Mouse (Mus musculus): ENCODE measurements around the gene Gm17545.

Gm17545 gene

DNA sequence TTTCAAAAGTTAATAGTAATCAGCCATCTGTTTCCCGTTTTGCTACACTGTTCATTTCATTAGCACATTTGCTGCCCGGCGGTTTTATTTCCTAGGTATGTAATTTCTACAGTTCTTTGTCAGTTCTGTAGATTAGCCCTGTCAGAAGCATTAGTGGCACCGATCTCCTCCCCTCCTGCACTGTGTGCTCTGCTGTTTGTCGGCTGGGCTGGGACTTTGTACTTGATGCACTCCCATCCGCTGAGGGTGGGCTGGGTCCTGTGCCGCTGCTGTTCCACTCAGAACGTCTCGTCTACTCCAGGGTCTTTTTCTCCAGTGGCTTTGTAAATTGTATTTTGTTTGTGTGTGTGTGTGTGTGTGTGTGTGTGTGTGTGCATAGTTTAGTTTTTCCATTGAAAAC, 34.9 kb downstream of the Gm17545 start:
- DNase-seq (ENCODE audit: low read depth, low spot score) = no peak

DNA sequence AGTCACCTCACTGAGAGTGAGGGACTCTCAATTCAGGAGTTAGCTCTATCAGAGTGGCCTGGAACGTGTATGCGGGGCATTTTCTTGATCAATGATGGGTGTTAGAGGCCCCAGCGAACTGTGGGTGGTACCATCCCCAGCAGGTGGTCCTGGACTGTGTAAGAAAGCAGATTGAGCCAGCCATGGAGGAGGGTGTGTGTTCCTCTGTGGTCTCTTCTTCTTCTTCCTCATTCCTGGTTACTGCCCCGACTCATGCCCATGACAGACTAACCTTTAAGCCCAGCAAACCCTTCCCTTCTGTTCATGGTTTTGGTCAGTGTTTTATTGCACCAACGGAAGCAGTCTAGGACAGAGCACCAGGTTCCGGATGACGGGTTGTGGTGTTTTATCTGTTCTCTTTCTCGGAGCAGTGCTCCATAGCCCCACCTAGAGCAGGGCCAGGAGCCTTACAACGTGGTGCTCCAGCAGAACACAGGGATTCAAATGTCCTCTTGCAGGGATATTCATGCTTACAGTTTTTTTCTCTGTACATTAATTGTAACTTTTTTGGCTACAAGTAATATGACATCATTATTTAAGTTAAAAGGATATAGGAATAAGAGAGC, 40.2 kb downstream of the Gm17545 start:
- no peak for DNase-seq (ENCODE audit: low read depth, low spot score)

DNA sequence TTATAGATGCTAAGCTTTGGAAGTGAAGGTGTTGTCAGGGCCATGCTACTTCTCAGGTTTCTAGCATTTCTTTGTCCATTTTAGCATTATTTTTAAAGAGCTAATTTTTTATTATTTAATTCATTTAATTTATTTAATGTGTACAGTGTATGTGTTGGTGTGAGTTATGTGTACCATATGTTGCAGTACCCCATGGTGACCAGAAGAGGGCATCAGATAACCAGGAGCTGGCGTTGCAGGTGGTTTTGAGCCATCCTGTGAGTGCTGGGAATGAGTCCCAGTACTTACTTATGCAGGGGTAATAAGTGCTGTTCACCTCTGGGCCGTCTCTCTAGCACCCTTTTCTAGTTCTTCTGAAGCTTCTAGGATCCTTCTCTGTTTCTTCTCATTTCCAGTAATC, 41.0 kb downstream of the Gm17545 start:
- no peak for DNase-seq (ENCODE audit: low read depth, low spot score)

DNA sequence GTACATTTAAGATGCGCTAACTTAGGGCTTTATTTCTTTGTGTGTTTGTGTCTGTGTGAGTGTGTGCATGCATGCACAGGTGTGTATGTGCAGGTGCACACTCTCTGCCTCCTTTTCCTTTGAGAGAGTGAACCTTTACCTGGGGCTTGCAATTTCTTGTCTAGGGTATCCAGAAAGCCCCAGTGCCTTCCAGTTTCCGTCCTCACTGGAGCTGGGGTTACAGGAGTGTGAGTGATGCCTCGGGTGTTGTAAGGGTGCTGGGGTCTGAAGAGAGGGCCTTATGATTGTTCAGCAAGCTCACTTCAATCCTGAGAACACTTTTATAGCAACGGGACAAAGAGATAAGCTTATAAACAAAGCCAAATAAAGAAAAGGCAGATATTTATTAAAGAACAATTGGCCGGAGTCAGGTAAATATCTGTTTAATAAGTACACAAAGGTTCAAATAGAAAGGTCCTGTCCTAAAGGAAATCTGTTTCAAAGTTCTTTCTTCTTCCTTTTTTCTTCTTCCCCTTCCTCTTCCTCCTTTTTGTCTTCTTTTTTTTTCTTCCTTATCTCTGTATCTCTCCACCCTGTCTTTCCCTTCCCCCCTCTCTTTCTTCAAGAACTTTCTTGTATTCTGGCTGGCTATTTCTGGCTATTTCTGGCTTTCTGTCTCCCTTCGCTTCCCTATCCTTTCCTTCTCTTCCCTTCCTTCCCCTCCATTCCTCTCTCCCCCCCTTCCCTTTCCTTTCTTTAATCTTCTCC, 43.1 kb downstream of the Gm17545 start:
- no peak for DNase-seq (ENCODE audit: low read depth, low spot score)

DNA sequence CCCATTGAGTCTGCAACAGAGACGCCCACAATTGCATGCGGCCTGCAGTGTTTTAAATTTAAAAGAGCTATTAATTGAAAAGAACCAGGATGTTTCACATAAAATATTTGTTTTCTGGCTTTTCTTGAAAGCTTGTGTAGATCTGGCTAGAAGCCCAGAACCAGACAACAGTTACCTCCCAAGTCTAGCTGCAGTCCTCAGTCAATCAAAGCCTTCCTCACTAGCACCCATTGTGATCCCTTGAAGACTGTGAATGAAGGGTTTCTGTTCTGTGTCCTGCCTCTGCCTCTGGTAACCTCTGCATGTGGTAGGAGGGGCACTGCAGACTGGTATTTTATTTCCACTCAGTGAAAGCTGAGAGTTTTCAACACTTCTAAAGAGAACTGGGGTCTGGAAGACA, 48.9 kb downstream of the Gm17545 start:
- DNase-seq (ENCODE audit: low read depth, low spot score) = no peak

DNA sequence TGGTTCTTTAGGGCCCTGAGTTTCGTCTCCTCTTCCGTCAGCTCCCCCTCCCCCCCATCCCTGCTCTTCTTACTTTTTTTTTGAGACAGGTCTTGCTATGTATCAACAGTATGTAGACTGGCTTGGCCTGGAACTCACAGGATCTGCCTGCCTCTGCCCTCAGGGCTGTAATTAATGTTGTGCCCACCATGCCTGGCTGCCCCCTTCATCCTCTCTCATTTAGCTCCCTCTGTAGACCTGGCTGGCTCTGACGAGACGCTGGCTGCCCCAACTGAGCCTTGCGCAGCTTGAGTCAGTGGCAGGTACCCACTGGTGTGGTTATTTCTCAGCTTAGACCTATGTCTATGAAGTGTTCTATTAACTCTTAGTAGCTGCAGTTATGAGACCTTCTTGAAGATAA, 49.5 kb downstream of the Gm17545 start:
- DNase-seq (ENCODE audit: low read depth, low spot score) = no peak

DNA sequence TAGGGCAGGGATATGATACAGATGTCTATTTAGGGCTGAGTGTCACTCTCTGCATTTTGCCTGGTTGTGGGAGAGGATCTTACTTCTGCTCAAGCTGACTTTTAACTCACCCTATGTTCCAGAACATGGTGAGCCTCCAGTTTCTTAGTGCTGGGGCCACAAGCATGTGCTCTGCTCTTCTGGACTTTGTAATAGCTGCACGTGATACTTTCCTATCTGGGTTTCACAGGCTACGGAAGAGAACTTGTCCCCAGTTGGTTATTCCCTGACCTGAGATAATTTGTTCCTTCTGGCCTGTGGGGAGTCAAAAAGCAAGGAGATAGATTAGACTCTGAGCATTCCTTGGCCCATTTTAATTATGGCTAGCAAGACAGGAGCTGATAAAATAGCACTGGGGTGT, 51.5 kb downstream of the Gm17545 start:
- DNase-seq (ENCODE audit: low read depth, low spot score) = no peak

Measured in forelimb bud, embryonic 11.5 days (tissue).